Mouse (Mus musculus) heart, adult 2 months (tissue): ENCODE results near the gene Trpm3.

Source experiments
- CTCF ChIP-seq: fragments of 200-600 bp; IDR thresholded peaks from 2 replicates; pipeline ENCODE4 v1.8.1; 2022; ENCODE audit warnings: antibody characterized with exemption, mild to moderate bottlenecking, moderate library complexity
- EP300 ChIP-seq: fragments of 200-500 bp; IDR thresholded peaks from 2 replicates; pipeline ENCODE4 v1.6.1; 2011; ENCODE audit warnings: low read depth, low read length, control low read depth; ENCODE audit not compliant: insufficient read depth

- no peak for TF ChIP-seq CTCF
- no peak for TF ChIP-seq EP300
Measured at GRCm38 (mm10) chr19:22284651-22285050, 145.8 kb downstream of the Trpm3 start.
